Mouse (Mus musculus) CH12.LX (cell line): Measurements from ENCODE around the gene Gm45521. TPM values are rescaled to one million over a fixed set of nuclear protein-coding genes. Genes with fewer than 3 reads are reported as not detected.

Experiments used
- DNase-seq: peaks from one replicate; pipeline ENCODE4 v3.0.0-alpha.2; 2013; ENCODE audit errors: extremely low read depth
- H3K27ac ChIP-seq: 2 replicates; pipeline ENCODE4 v1.5.1; 2012; ENCODE audit warnings: low read depth, mild to moderate bottlenecking, control low read depth, moderate library complexity; ENCODE audit not compliant: insufficient read depth
- H3K27me3 ChIP-seq: replicated peaks from 2 replicates; pipeline ENCODE3; 2012; ENCODE audit warnings: inconsistent platforms
- H3K36me3 ChIP-seq, 2 experiments: replicated peaks in 1 of 2; 2 replicates each; pipeline versions ENCODE3 to v1.6.1; 2012; ENCODE audit warnings: inconsistent platforms in 1 of 2, low read length in 1 of 2, mild to moderate bottlenecking in 1 of 2, mixed read lengths in 1 of 2, moderate library complexity in 1 of 2; ENCODE audit not compliant: control insufficient read depth in 1 of 2, insufficient read depth in 1 of 2
- H3K4me1 ChIP-seq, 2 experiments: 2 replicates each; pipeline ENCODE4 v1.6.1; 2012; ENCODE audit warnings: inconsistent platforms in 1 of 2, moderate library complexity in 1 of 2; ENCODE audit not compliant: insufficient read depth in 2 of 2, control insufficient read depth in 1 of 2
- H3K4me2 ChIP-seq: 2 replicates; pipeline ENCODE4 v1.6.1; 2012; ENCODE audit warnings: low read depth, mild to moderate bottlenecking, control low read depth; ENCODE audit not compliant: poor library complexity, insufficient read depth, severe bottlenecking
- H3K4me3 ChIP-seq, 3 experiments: fragments of 150-350 bp in 1 of 3; sonication (generic) in 1 of 3; replicated peaks in 1 of 3; 2 replicates each; pipeline versions ENCODE3 to v1.5.1; 2011 to 2012; ENCODE audit warnings: low read depth in 2 of 3, low read length in 2 of 3, mild to moderate bottlenecking in 2 of 3, moderate library complexity in 2 of 3, control low read depth in 1 of 3, improper control_type of control experiment in 1 of 3, inconsistent platforms in 1 of 3, mixed read lengths in 1 of 3; ENCODE audit not compliant: poor library complexity in 1 of 3
- H3K79me2 ChIP-seq: replicated peaks from 2 replicates; pipeline ENCODE4 v1.6.1; 2012; ENCODE audit warnings: mild to moderate bottlenecking, moderate library complexity; ENCODE audit not compliant: control insufficient read depth, poor library complexity, insufficient read depth, severe bottlenecking; ENCODE audit errors: extremely low read depth
- H3K9ac ChIP-seq: 2 replicates; pipeline ENCODE4 v1.6.1; 2012; ENCODE audit warnings: low read depth, mild to moderate bottlenecking, control low read depth, moderate library complexity; ENCODE audit not compliant: insufficient read depth
- H3K9me3 ChIP-seq: replicated peaks from 2 replicates; pipeline ENCODE3; 2012; ENCODE audit warnings: low read length, inconsistent platforms, mixed read lengths
- BHLHE40 ChIP-seq: IDR thresholded peaks from 2 replicates; pipeline ENCODE4 v1.6.1; 2011; ENCODE audit warnings: mild to moderate bottlenecking, low read depth, low read length, improper control_type of control experiment
- CTCF ChIP-seq, 2 experiments: IDR thresholded peaks in 1 of 2; conservative IDR thresholded peaks in 1 of 2; 2 replicates each; pipeline ENCODE4 v1.5.1; 2011 to 2012; ENCODE audit warnings: low read depth in 2 of 2, low read length in 2 of 2, improper control_type of control experiment in 1 of 2, inconsistent platforms in 1 of 2, mild to moderate bottlenecking in 1 of 2, moderate library complexity in 1 of 2
- GABPA ChIP-seq: IDR thresholded peaks from 2 replicates; pipeline ENCODE4 v1.6.1; 2012; ENCODE audit warnings: low read depth, low read length, improper control_type of control experiment, inconsistent platforms; ENCODE audit not compliant: insufficient replicate concordance
- HCFC1 ChIP-seq: IDR thresholded peaks from 2 replicates; pipeline ENCODE4 v1.6.1; 2012; ENCODE audit warnings: low read depth, mild to moderate bottlenecking, inconsistent platforms, low read length, improper control_type of control experiment
- JUN ChIP-seq: IDR thresholded peaks from 2 replicates; pipeline ENCODE4 v1.6.1; 2011; ENCODE audit warnings: low read depth, mild to moderate bottlenecking, low read length, improper control_type of control experiment, moderate library complexity; ENCODE audit not compliant: insufficient read depth
- JUND ChIP-seq: conservative IDR thresholded peaks from 2 replicates; pipeline ENCODE4 v1.6.1; 2011; ENCODE audit warnings: low read depth, low read length, improper control_type of control experiment
- KAT2A ChIP-seq: IDR thresholded peaks from 2 replicates; pipeline ENCODE4 v1.6.1; 2012; ENCODE audit warnings: low read length, improper control_type of control experiment, inconsistent platforms; ENCODE audit not compliant: insufficient replicate concordance
- MEF2A ChIP-seq: IDR thresholded peaks from 2 replicates; pipeline ENCODE4 v1.6.1; 2014; ENCODE audit warnings: low read depth, mild to moderate bottlenecking, inconsistent platforms, low read length, improper control_type of control experiment, borderline replicate concordance
- MXI1 ChIP-seq: IDR thresholded peaks from 2 replicates; pipeline ENCODE4 v1.6.1; 2011; ENCODE audit warnings: mild to moderate bottlenecking, low read depth, low read length, improper control_type of control experiment
- NELFE ChIP-seq: IDR thresholded peaks from 2 replicates; pipeline ENCODE4 v1.6.1; 2011; ENCODE audit warnings: low read depth, low read length, improper control_type of control experiment
- PAX5 ChIP-seq: IDR thresholded peaks from 2 replicates; pipeline ENCODE4 v1.6.1; 2012; ENCODE audit warnings: low read length, inconsistent platforms, mixed read lengths
- POLR2A ChIP-seq: IDR thresholded peaks from 2 replicates; pipeline ENCODE4 v1.6.1; 2011; ENCODE audit warnings: low read depth, mild to moderate bottlenecking, improper control_type of control experiment, low read length
- POLR2AphosphoS2 ChIP-seq: IDR thresholded peaks from 2 replicates; pipeline ENCODE4 v1.6.1; 2011; ENCODE audit warnings: low read depth, low read length, improper control_type of control experiment
- RAD21 ChIP-seq: IDR thresholded peaks from 2 replicates; pipeline ENCODE4 v1.6.1; 2011; ENCODE audit warnings: low read depth, mild to moderate bottlenecking, low read length, improper control_type of control experiment, moderate library complexity
- SIN3A ChIP-seq: IDR thresholded peaks from 2 replicates; pipeline ENCODE4 v1.6.1; 2012; ENCODE audit warnings: low read length, improper control_type of control experiment, inconsistent platforms
- SMC3 ChIP-seq: IDR thresholded peaks from 2 replicates; pipeline ENCODE4 v1.6.1; 2011; ENCODE audit warnings: low read depth, low read length, improper control_type of control experiment
- TBP ChIP-seq: conservative IDR thresholded peaks from 2 replicates; pipeline ENCODE4 v1.6.1; 2011; ENCODE audit warnings: low read depth, low read length, improper control_type of control experiment
- TCF12 ChIP-seq: IDR thresholded peaks from 2 replicates; pipeline ENCODE4 v1.6.1; 2014; ENCODE audit warnings: low read depth, mild to moderate bottlenecking, inconsistent platforms, low read length, improper control_type of control experiment
- USF2 ChIP-seq: conservative IDR thresholded peaks from 2 replicates; pipeline ENCODE4 v1.6.1; 2011; ENCODE audit warnings: low read depth, low read length, improper control_type of control experiment
- ZC3H11A ChIP-seq: IDR thresholded peaks from 2 replicates; pipeline ENCODE4 v1.6.1; 2012; ENCODE audit warnings: low read depth, mild to moderate bottlenecking, inconsistent platforms, low read length, improper control_type of control experiment
- ZKSCAN1 ChIP-seq: IDR thresholded peaks from 2 replicates; pipeline ENCODE4 v1.6.1; 2012; ENCODE audit warnings: low read depth, inconsistent platforms, low read length, improper control_type of control experiment, borderline replicate concordance
- ZMIZ1 ChIP-seq: IDR thresholded peaks from 2 replicates; pipeline ENCODE4 v1.6.1; 2012; ENCODE audit warnings: low read depth, mild to moderate bottlenecking, inconsistent platforms, low read length, improper control_type of control experiment
- dilution Hi-C: fragments of 300-500 bp; cut with MboI; formaldehyde crosslinking; loops from 2 replicates; pipeline ENCODE4 v1.14.3; 2020; ENCODE audit warnings: low sequenced_read_pairs; ENCODE audit not compliant: extremely low pct_unique_long_range_greater_than_20kb, extremely low pct_ligation_motif_present
- in situ Hi-C: fragments of 300-500 bp; cut with MboI; formaldehyde crosslinking; loops from 3 replicates; pipeline ENCODE4 v1.14.3; 2019; ENCODE audit warnings: low sequenced_read_pairs, low pct_ligation_motif_present, low pct_unique_long_range_greater_than_20kb, mixed read lengths
- polyA plus RNA-seq: library from polyadenylated mRNA; unstranded; fragments of >175 nt; gene quantifications from 2 replicates; pipeline ENCODE4 v1.2.1, GENCODE M21; 2012; ENCODE audit warnings: low read depth; ENCODE audit not compliant: insufficient read length
- total RNA-seq, 2 experiments: library from RNA; depleted of rRNA; stranded (reverse); fragments of 300-350 nt in 1 of 2; fragments of >200 nt in 1 of 2; gene quantifications; 2 replicates each; pipeline ENCODE4 v1.2.3; 2012 to 2014

The Gm45521 gene
- total and polyA plus RNA-seq, 3 experiments: not detected

DNA sequence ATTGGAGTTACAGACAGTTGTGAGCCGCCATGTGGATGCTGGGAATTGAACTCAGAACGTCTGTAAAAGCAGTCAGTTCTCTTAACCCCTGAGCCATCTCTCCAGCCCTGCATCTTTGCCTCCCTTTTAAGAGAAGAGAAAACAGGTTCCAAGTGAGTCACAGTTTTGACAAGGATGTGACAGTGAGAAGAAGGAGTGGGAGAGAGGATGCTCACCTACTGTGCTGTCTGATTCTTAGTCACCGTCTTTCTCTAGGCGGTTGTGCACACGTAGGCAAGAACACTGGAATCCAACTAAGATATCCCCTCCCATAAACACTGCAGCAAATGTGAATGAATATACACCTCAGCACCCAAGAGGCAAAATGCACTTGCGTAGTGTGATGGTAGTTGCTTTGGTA is 18.1 kb downstream of the Gm45521 start:
- Histone ChIP-seq H3K27ac (no peak overlapping the region), H3K9me3 (no peaks in the 10 kb centered on the region), H3K4me3 (no peak overlapping the region), H3K4me1 (peaks cover 13 to 39% of the 10 kb centered on the region in 2 experiments; a peak in 3 of 4 replicates), H3K9ac (no peak overlapping the region), H3K27me3 (no peaks in the 10 kb centered on the region), H3K36me3 (peaks cover 0 to 95% of the 10 kb centered on the region in 2 experiments), H3K79me2 (no peaks in the 10 kb centered on the region), H3K4me2 (no peak overlapping the region)
- dilution Hi-C loops: no loop called here
- TF ChIP-seq KAT2A: no peak
- no peak for TF ChIP-seq SMC3
- no peak for TF ChIP-seq NELFE
- TF ChIP-seq USF2: no peak
- TF ChIP-seq BHLHE40: no peak
- TF ChIP-seq ZKSCAN1: no peak
- no peak for DNase-seq
- in situ Hi-C loops: no loop called here

DNA sequence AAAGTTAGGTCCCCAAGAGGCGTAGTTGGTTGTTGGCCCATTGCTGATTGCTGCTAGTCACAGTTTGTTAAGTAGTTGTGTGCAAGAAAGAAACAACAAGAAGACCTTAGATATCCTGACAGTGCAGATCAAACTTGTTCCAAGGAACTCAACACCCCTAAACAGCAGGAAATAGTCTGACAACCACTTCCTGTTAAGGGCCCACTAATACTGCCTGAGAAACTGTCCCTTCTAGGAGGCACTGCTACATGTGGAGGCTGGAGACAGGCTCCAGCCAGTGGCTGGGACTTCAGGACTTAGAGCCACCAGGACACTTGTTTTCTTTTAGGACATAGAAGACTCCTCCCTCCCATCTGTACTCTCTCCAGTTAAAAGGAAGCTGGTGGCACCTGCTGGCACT is 20.4 kb downstream of the Gm45521 start:
- peaks cover 10 to 31% of the 10 kb centered on the region in 2 experiments; a peak in 3 of 4 replicates for H3K4me1 ChIP-seq
- TF ChIP-seq POLR2AphosphoS2: no peak
- no peak for TF ChIP-seq JUN
- no peak for TF ChIP-seq TCF12
- TF ChIP-seq CTCF (conservative IDR thresholded peaks at IDR 0.05 in 1 of 2, IDR thresholded peaks at IDR 0.05 in 1 of 2; ENCODE audit: low read depth in 2 of 2, low read length in 2 of 2): no peak
- TF ChIP-seq MXI1: no peak
- TF ChIP-seq ZMIZ1: no peak
- no peak for TF ChIP-seq JUND
- no peak for TF ChIP-seq POLR2A
- TF ChIP-seq ZC3H11A: no peak
- TF ChIP-seq GABPA: no peak
- no peak for TF ChIP-seq RAD21
- TF ChIP-seq PAX5: no peak
- no peak for TF ChIP-seq BHLHE40
- TF ChIP-seq TBP: no peak
- TF ChIP-seq NELFE: no peak
- TF ChIP-seq KAT2A: no peak
- no peak for TF ChIP-seq HCFC1
- TF ChIP-seq SIN3A: no peak
- no peak for TF ChIP-seq MEF2A
- no peaks in the 10 kb centered on the region for H3K79me2 ChIP-seq
- no peak overlapping the region for H3K4me2 ChIP-seq
- no peak overlapping the region for H3K4me3 ChIP-seq
- in situ Hi-C loops (no loop called here), dilution Hi-C loops (no loop called here)
- no peaks in the 10 kb centered on the region for H3K27me3 ChIP-seq
- no peak for DNase-seq
- H3K9ac ChIP-seq: no peak overlapping the region
- H3K27ac ChIP-seq: no peak overlapping the region
- no peaks in the 10 kb centered on the region for H3K9me3 ChIP-seq
- H3K36me3 ChIP-seq: peaks cover 0 to 93% of the 10 kb centered on the region in 2 experiments
